Mouse (Mus musculus) frontal cortex, postnatal 10 days (tissue): Measurements from ENCODE around the gene Hcls1.
A peak's percentile ranks its signal among the peaks of the same experiment; 100 is the strongest.

Source experiments
- DNase-seq, 2 experiments: peaks; one replicate each; pipeline ENCODE4 v3.0.0; 2022; ENCODE audit warnings: low spot score in 2 of 2, mixed read lengths in 1 of 2

Gene Hcls1

GRCm38 (mm10) chr16:36989493-36989892 lies 54.7 kb downstream of the Hcls1 start:
- DNase-seq, result no peak

GRCm38 (mm10) chr16:36989999-36990625 lies 55.3 kb downstream of the Hcls1 start, which contains the start of gene Fbxo40:
Fbxo40 (minus strand) TSS chr16:36990467.
- DNase-seq, result no peak

GRCm38 (mm10) chr16:36997650-36998049 lies 62.9 kb downstream of the Hcls1 start:
- DNase-seq, result no peak

GRCm38 (mm10) chr16:36999366-36999972 lies 64.7 kb downstream of the Hcls1 start:
- no peak for DNase-seq

- no peak for DNase-seq
These were observed 74.5 kb downstream of the Hcls1 start for GRCm38 (mm10) chr16:37009262-37009661.

GRCm38 (mm10) chr16:37010370-37010769 lies 75.6 kb downstream of the Hcls1 start:
- no peak for DNase-seq

- peak; percentile 84 to 89 for DNase-seq
These were observed 76.5 kb downstream of the Hcls1 start, which contains the start of gene Polq for GRCm38 (mm10) chr16:37011061-37011921. Polq (plus strand) TSS chr16:37011786.

GRCm38 (mm10) chr16:37011922-37012289 lies 77.1 kb downstream of the Hcls1 start:
- peak in 1 of 2 experiments; percentile 9 for DNase-seq

GRCm38 (mm10) chr16:37012336-37012735 lies 77.6 kb downstream of the Hcls1 start:
- DNase-seq, result no peak
